In genomic region chr13:57087966-57088365, GRCm38 (mm10) we compare ENCODE assay signal across 15 mouse cellular contexts.
"Had no signal": no experiment of that assay in that cellular context is flagged by ENCODE, and none has a peak within 500 bp of the region (broad histone marks: within the 10 kb centered on the region; RNA-seq: fewer than 3 reads in every experiment).

No protein-coding gene starts in this region.

- H3K9me3 ChIP-seq: kidney, embryonic 15.5 days; liver, embryonic 13.5 days; midbrain, embryonic 10.5 days; neural tube, embryonic 13.5 days had no signal

- H3K36me3 ChIP-seq: kidney, embryonic 15.5 days; limb, embryonic 12.5 days; liver, embryonic 13.5 days; midbrain, embryonic 10.5 days; neural tube, embryonic 13.5 days had no signal

- H3K27me3 ChIP-seq: kidney, embryonic 15.5 days; limb, embryonic 12.5 days; liver, embryonic 13.5 days; neural tube, embryonic 13.5 days had no signal

- H3K27ac ChIP-seq: kidney, embryonic 15.5 days; limb, embryonic 12.5 days; liver, embryonic 13.5 days; midbrain, embryonic 10.5 days; neural tube, embryonic 13.5 days had no signal

- H3K4me1 ChIP-seq: liver, embryonic 13.5 days; midbrain, embryonic 10.5 days; neural tube, embryonic 13.5 days had no signal

- DNase-seq: kidney, postnatal 14 days; layer of hippocampus, adult 9-11 months; layer of hippocampus, postnatal 36 days; liver; liver, embryonic 13.5 days; liver, postnatal 0 days; lung, postnatal 4 days; right cerebral cortex, postnatal 4 days; spleen, adult 18-20 months; thymus, adult 18-20 months; thymus, postnatal 14 days had no signal

- H3K4me3 ChIP-seq: kidney, embryonic 15.5 days; limb, embryonic 12.5 days; liver, embryonic 13.5 days; midbrain, embryonic 10.5 days; neural tube, embryonic 13.5 days had no signal
